Mouse (Mus musculus) cerebral cortex, adult 2 months (tissue): Measurements from ENCODE around the gene Vgll2.

Experiments
- WGBS: fragments of 180-500 bp; shearing (Covaris S2); methylation state at CpG from one replicate; pipeline ENCODE4 v1.1.7; 2018; 5-methylcytosine and 5-hydroxymethylcytosine counted together

The Vgll2 gene

GRCm38 (mm10) chr10:52022413-52023212, at the start of gene Vgll2:
TSS of gene Vgll2 (plus strand) at chr10:52022502.
- 1% methylated on average over 60 of the region's 60 CpGs for WGBS

- 50% methylated on average over 4 of the region's 4 CpGs for WGBS
These were observed 47.2 kb upstream of the Vgll2 start for GRCm38 (mm10) chr10:51975137-51975536.

DNA sequence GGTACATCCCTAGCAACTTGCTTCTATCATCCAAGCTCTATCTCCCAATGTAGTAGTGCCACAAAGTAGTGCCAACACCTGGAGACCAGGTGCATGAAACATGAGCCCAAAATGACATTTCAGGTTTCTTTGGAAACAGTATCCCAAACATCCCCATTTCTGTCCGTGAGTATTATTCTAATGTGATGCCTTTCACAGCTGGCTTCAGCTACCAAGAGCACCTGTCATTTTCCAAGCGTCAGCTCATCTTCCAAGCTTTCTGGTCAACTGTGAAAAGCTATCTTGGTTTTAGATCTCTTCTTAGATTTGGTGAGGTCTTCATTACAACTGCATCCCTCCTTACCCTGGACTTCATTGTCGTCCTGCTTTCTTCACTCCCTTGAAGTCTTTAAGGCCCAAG, 46.7 kb upstream of the Vgll2 start:
- WGBS: 87% methylated on average over 3 of the region's 3 CpGs

GRCm38 (mm10) chr10:51981651-51982050, 40.7 kb upstream of the Vgll2 start:
- 83% methylated on average over 6 of the region's 6 CpGs for WGBS

DNA sequence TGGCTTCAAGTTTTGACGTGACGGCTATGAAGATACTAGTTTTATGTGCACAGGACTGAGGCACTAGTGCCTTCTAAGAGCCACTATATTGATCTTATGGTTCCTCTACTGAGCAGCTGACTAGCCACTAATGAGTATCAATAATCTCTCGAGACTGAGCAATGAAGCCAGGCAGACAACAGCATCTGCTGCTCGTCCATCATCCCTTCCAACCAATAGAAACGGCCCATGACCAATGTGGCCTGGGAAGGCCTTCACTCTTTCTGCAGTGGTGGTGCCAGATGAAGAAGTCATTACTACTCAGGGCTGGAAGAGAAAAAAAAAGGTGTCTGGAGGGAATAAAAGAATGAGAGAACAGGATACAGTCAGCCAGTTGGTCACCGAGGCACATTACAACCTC, 39.9 kb upstream of the Vgll2 start:
- 85% methylated on average over 6 of the region's 6 CpGs for WGBS

GRCm38 (mm10) chr10:52018471-52018870, 3.8 kb upstream of the Vgll2 start:
- WGBS: 61% methylated on average over 1 of the region's 1 CpGs

- WGBS: 7% methylated on average over 9 of the region's 9 CpGs
These were observed 1.1 kb upstream of the Vgll2 start for GRCm38 (mm10) chr10:52021231-52021630.

- WGBS: 3% methylated on average over 15 of the region's 15 CpGs
These were observed 437 bp upstream of the Vgll2 start for GRCm38 (mm10) chr10:52021736-52022394.

DNA sequence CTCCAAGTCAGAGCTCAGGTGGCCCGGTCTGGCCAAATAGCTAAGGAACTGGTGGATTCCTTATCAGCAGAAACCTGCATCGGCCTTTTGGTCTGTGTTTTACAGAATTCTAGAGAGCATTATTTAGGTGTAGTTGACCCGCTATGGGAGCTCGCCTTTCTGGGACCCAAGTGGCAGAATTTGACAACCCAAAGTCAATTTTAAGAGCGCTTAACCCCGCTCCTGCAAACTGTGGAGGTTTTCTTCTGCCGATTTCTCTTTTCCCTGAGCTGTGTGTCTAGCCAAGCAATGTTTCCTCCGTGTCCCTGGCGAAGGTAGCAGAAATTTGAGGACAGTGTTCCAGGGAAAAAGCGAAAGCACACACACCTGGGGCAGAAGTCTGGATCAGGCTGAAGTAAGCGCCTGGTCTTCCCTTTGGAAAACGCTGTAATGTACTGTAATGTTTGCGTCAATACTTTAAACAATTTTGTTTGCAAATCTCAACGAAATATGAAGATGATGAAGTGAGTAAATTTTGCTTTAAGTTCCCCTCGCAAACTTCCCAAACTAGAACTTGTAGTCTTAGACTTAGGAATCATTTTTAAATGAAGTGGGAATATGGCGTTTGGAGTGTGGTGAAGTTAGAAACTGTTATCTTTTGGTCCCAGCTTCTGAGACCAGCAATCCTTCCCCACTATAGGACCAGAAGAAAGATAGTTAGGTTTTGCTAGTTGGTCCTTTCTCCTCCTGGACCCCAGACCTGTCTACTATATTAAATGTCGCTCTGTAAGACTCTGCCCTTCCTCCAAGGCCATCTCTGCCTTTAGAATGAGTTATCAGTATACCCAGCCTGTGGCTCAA, 1.1 kb downstream of the Vgll2 start:
- 9% methylated on average over 17 of the region's 17 CpGs for WGBS

- 29% methylated on average over 2 of the region's 2 CpGs for WGBS
These were observed 1.7 kb downstream of the Vgll2 start for GRCm38 (mm10) chr10:52024053-52024410.

DNA sequence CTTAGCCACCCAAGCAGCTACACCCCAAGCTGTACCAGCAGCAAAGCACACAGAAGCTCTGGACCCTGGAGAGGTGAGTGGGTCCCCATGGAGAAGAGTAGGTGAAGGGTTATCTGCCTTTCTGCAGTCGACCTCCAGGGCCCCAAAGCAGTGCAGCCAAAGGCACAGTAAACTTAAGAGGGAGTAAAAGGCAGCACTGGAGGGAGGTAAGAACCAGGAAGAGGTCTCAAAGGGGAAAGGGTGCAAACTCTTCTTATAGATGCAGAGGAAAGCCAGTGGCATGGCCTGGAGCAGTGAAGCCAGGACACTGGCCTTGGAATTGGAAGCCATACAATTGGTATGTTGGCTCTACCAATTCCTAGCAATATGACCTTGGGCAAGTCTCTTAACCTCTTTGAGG, 3.0 kb downstream of the Vgll2 start:
- 13% methylated on average over 1 of the region's 1 CpGs for WGBS

- WGBS: 27% methylated on average over 7 of the region's 7 CpGs
These were observed 3.5 kb downstream of the Vgll2 start for GRCm38 (mm10) chr10:52025821-52026220.

- WGBS: 2% methylated on average over 66 of the region's 68 CpGs
These were observed 5.1 kb downstream of the Vgll2 start for GRCm38 (mm10) chr10:52027161-52028035.

DNA sequence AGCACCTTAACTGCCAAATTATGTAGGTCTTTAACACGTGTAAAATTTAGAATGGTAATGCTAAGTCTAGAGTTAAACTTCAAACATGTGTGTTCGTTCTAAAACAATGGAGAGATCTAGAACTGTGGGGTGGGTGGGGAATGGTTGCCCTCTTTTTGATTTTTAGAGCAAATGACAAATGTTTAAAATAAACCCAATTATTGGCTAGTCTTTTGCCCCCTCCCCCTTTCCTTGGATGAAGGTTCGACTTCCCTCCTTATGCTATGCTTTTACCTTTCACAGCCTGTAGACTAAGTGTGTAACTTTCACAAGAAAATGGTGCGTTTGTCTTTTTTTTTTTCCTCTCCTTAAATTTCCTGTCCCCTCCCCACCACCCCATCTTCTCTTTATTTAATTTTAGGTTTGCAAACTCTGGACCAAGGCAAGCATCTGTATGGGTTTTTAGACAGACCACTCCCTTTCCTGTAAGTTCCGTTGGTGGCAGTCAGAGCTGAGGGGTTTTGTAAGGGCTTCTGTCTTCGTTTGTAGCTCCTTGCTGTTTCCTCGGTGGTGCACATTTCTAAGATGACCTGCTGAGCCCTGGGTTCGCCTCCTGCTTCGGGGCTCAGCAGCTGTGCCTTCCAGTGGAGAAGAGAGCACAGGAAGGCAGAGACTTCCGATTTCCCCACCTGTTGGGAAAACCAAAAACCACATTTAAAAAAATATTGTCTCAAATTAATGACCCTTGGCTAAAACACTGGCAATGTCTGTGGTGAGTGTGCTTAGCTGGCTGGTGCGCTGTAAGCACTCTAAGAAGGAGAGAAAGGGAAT, 6.5 kb downstream of the Vgll2 start:
- 4% methylated on average over 11 of the region's 11 CpGs for whole genome bisulfite sequencing

GRCm38 (mm10) chr10:52029421-52030080, 7.2 kb downstream of the Vgll2 start:
- 4% methylated on average over 10 of the region's 10 CpGs for WGBS

DNA sequence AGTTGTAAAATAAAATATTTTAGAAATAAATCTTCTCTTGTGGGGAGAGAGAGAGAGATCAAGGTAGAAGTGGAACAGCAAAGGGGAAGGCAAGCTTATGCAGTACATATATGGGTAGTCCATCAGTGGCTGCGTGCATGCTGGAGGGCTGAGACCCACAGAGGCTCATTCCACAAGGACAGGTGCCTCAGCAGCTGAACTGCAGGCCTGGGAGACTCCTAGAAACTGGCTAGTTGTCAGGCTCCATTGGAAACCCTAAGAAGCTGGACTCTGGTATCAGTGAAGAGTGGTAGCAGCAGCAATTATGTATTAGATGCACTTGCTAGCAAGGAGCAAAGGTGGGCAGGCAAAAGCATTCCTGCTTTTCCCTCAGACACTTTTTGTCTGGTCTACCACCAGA, 17.1 kb downstream of the Vgll2 start:
- WGBS: 72% methylated on average over 1 of the region's 1 CpGs

DNA sequence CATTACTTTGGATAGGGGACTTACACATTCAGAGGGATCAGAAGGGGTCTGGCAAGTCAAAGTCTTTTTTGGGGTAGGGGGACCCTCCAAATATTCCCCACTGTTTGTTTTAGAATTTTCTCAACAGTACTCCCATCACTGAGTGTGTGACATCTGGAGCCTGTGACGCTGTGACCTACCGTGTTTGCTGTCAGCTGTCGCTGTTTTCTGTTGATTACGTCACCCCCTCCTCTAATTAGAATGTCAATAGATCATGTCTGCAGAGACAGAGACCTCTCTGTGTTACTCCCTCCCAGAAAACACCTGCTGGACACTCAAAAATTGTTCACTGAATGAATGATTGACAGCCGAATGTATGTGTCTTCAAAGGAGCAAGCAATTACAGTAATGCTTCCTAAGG, 20.8 kb downstream of the Vgll2 start:
- WGBS: 58% methylated on average over 5 of the region's 5 CpGs

DNA sequence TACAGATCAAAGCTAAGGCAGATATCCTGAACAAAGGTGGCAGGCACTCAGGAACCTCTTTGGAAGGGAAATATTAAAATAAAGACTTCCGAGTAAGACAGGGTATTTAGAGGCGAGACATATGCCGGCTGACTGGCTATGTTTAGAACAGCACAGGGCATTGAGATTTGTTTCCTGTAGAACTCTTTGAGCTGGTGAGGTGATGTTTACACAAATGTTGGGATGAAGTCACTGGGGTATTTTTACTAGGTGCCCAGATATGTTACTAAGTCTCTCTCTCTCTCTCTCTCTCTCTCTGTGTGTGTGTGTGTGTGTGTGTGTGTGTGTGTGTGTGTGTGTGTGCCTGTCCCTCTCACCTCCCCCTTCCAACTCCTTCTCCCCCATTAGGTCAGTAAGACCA, 26.0 kb downstream of the Vgll2 start:
- WGBS: 39% methylated on average over 3 of the region's 3 CpGs
